In genomic region chr9:98287135-98287534, GRCm38 (mm10) we compare ENCODE assay signal across 8 mouse cellular contexts. TPM values are rescaled to one million over a fixed set of nuclear protein-coding genes. Genes with fewer than 3 reads are reported as not detected.
DNase-seq lines count a peak whose midpoint lies in the region; ATAC-seq and TF ChIP-seq lines count a peak whose summit lies in the region.
"Not testable (repeated sequence)": the region's sequence is repeated elsewhere in the genome, so short reads cannot be mapped to it uniquely, and the experiment has no call there.

Nmnat3 (plus strand) TSS chr9:98287435.

- TF ChIP-seq CTCF in intestine, postnatal 0 days (IDR thresholded peaks at IDR 0.05; ENCODE audit: low read depth); liver, embryonic 14.5 days (IDR thresholded peaks at IDR 0.05; ENCODE audit: low read depth): not testable (repeated sequence)

- H3K27me3 ChIP-seq in intestine, postnatal 0 days (replicated peaks; ENCODE audit: control insufficient read depth, insufficient read depth, low read length); liver, embryonic 14.5 days (ENCODE audit: control insufficient read depth, insufficient read depth, low read length); stomach, embryonic 15.5 days (replicated peaks): not testable (repeated sequence)

- ATAC-seq in CD4-positive, CD25-positive, alpha-beta regulatory T cell, adult 4 months; erythroid progenitor cell, adult 5-6 weeks (replicated peaks; ENCODE audit: low FRiP score, poor library complexity, severe bottlenecking); intestine, postnatal 0 days; liver, embryonic 14.5 days (ENCODE audit: insufficient read depth); stomach, embryonic 15.5 days (ENCODE audit: insufficient read depth, low FRiP score, low read depth): not testable (repeated sequence)

- not testable (repeated sequence) for H3K9me3 ChIP-seq in intestine, postnatal 0 days (ENCODE audit: control insufficient read depth); liver, embryonic 14.5 days (ENCODE audit: control insufficient read depth, low read length); stomach, embryonic 15.5 days

- H3K4me1 ChIP-seq in intestine, postnatal 0 days (replicated peaks; ENCODE audit: control insufficient read depth, insufficient read depth, low read length); liver, embryonic 14.5 days (replicated peaks; ENCODE audit: control insufficient read depth in 2 of 2, insufficient read depth in 2 of 2, low read length in 1 of 2); stomach, embryonic 15.5 days: not testable (repeated sequence)

- not testable (repeated sequence) for H3K27ac ChIP-seq in intestine, postnatal 0 days (ENCODE audit: low read depth, low read length); liver, embryonic 14.5 days; stomach, embryonic 15.5 days

- not testable (repeated sequence) for H3K9ac ChIP-seq in intestine, postnatal 0 days (ENCODE audit: low read depth, low read length); liver, embryonic 14.5 days (replicated peaks); stomach, embryonic 15.5 days

- WGBS in intestine, postnatal 0 days = 73% methylated on average over 6 of the region's 6 CpGs
- 59% methylated on average over 6 of the region's 6 CpGs for WGBS in liver, embryonic 14.5 days (ENCODE audit: insufficient replicate concordance)
- WGBS in stomach, embryonic 15.5 days = 69% methylated on average over 6 of the region's 6 CpGs

- not testable (repeated sequence) for H3K4me2 ChIP-seq in intestine, postnatal 0 days (replicated peaks; ENCODE audit: low read depth); liver, embryonic 14.5 days (ENCODE audit: low read depth); stomach, embryonic 15.5 days

- DNase-seq in adrenal gland, postnatal 25 days; gonadal fat pad, adult 2 months (ENCODE audit: low read depth); heart, postnatal 10 days; liver, embryonic 14.5 days (ENCODE audit: low read depth in 3 of 3, low spot score in 3 of 3): not testable (repeated sequence)

- intact Hi-C loops in heart, postnatal 10 days (cut with DNase I) = not testable (repeated sequence)

- not testable (repeated sequence) for H3K4me3 ChIP-seq in intestine, postnatal 0 days (ENCODE audit: low read depth, low read length); liver, embryonic 14.5 days (ENCODE audit: insufficient read depth in 1 of 2, low read depth in 2 of 2, low read length in 2 of 2); stomach, embryonic 15.5 days (replicated peaks)

- TF ChIP-seq EP300 in liver, embryonic 14.5 days (IDR thresholded peaks at IDR 0.05; ENCODE audit: low read depth) = not testable (repeated sequence)

- not testable (repeated sequence) for H3K36me3 ChIP-seq in intestine, postnatal 0 days (ENCODE audit: control insufficient read depth, insufficient read depth); liver, embryonic 14.5 days (replicated peaks; ENCODE audit: control insufficient read depth, insufficient read depth, low read depth); stomach, embryonic 15.5 days

RNA-seq across cellular contexts. Expression of gene Nmnat3, which starts in this region (rescaled TPM):
- polyA plus RNA-seq in CD4-positive, CD25-positive, alpha-beta regulatory T cell, adult 4 months (2017; shearing (Covaris generic)) = 10 to 100 TPM; 15.7 to 27.0 TPM
- total RNA-seq in adrenal gland, postnatal 25 days (2021) = 14.7 and 19.0 TPM in 2 replicates
- 66.3 and 77.1 TPM in 2 replicates for total RNA-seq in erythroid progenitor cell, adult 5-6 weeks (2015; ENCODE audit: low replicate concordance)
- 81.5 and 109 TPM in 2 replicates for total RNA-seq in erythroid progenitor cell, adult 5-6 weeks (2017; ENCODE audit: low replicate concordance)
- 18.8 and 22.9 TPM in 2 replicates for polyA plus RNA-seq in gonadal fat pad, adult 2 months (2012; rRNA removed)
- 10 to 100 TPM; 11.2 to 12.8 TPM for total RNA-seq in heart, postnatal 10 days (2021)
- polyA plus RNA-seq in intestine, postnatal 0 days (2015; fragmentation: Nextera tagmentation; extraction: Ambion mirVana) = 17.3 and 21.2 TPM in 2 replicates
- 16.7 and 19.1 TPM in 2 replicates for polyA plus RNA-seq in liver, embryonic 14.5 days (2012; rRNA removed)
- polyA plus RNA-seq in liver, embryonic 14.5 days (2014; fragmentation: Nextera tagmentation; extraction: Ambion mirVana) = 26.8 and 28.2 TPM in 2 replicates
- 11.9 and 12.2 TPM in 2 replicates for polyA plus RNA-seq in stomach, embryonic 15.5 days (2015; fragmentation: Nextera tagmentation; extraction: Ambion mirVana)
